Mouse (Mus musculus): Measurements from ENCODE around the gene Psmd6.

Psmd6 gene

DNA sequence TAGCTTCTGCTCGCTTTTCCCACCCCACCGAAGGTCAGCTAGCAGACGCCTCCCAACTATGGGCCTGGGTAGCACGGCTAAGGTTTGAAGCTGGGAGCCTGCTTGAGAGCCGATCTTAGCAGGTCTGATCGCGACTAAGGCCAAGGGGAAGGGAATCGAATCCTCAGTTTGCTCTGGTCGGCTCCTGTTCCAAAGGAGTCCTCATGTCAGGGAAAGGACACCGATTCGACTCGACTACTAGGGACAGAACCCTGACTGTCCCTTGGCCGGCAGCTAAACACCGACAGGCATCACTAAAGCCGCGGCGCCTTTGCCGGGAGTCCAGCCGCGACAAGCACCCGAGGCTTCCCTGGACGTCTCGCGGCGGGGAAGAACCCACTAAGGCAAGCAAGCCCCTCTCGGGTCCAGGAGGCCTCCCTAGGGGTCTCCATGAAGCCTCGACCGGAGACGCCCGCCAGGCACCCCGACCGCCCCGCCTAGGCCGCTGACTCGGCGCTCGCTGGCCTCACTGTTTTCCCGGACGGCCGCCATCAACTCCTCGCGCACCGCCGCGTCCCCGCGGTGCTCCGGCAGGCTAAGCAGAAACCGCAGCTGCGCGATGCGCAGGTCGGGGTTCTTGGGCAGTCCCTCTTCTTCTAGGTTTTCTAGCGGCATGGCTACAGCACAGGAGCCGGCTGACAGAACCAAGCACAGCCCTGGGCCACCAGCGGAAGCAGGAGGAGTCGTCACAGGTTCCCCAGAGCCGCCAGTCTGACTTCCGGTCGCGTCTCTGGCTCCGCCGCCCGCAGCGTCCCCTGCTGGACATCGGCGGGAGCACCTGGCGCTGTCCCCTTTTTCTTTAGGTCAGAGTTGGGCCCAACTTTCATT lies at the start of gene Psmd6:
TSS of gene Psmd6 (minus strand) at position 755 of the 867 bp plus-strand sequence.
- peak; percentile 75 for DNase-seq (ENCODE audit: low read depth, low spot score)

DNA sequence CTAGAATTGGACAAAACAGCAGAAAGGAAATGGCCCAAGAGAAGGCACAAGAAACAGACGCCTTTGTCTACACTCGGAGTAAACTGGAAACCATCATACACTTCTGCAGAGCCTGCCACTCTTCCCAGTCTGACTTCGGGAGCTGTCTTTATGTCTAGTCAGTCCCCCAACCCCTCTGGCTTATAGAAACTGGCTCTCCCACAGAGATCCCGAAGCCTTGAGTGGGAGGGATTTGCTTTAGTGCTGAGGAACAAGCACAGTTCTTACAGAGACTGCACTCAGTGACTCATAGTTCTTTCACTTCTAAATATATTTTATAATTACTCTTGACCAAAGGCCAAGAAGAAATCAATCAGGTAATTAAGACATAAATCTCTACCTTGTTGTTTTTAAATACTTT lies 10.1 kb downstream of the Psmd6 start:
- no peak for DNase-seq (ENCODE audit: low read depth, low spot score)

DNA sequence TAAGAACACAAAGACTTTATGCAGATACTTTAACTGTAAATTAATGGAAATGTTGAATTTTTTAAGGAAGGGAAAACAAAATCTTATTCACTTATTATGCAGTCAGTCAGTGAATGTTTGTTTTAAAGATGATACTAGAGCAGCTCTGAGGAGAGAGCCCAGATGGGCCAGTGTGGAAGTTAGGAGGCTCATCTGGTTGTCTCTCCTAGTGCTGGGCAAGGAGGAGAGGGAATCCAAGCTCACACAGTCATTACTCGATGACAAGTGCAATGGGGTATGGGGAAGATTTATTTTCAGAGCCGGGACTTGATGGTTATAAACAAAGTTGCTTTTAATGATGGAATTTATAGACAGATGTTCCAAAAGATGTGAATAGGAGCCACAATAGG lies 15.9 kb downstream of the Psmd6 start:
- no peak for DNase-seq (ENCODE audit: low read depth, low spot score)

DNA sequence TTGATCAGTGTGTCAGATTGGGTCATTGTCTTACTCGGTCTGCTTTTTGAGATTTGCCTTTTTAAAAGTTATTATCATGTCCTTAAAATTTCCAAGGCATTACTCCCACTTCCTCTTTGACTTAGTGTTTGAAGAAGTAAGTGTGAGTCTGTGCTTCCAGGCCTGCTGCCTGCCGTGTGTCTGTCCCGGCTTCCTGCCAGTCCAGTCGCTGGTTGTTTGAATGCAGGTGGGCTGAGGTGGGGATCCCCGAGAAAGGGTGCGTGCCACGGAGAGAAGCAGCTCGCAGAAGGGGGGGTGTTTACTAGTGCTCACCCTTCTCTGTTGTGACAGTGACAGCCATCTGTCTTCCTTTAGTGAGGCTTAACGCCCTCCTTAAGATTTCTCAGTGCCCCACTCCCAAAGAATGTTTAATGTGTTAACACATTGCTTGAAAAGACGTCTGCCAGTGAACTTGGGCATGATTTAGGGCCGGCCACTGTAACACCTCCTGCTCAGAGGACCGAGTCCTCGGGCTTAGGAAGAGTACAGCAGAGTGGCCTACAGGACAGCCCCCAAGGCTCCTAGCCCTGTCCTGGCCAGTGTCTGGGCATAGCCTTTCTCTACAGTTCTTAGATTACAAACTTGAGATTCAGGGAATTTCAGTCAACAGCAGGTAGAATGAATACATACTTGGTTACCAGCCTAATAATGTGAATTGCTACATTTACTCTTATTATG lies 16.4 kb downstream of the Psmd6 start:
- no peak for DNase-seq (ENCODE audit: low read depth, low spot score)

DNA sequence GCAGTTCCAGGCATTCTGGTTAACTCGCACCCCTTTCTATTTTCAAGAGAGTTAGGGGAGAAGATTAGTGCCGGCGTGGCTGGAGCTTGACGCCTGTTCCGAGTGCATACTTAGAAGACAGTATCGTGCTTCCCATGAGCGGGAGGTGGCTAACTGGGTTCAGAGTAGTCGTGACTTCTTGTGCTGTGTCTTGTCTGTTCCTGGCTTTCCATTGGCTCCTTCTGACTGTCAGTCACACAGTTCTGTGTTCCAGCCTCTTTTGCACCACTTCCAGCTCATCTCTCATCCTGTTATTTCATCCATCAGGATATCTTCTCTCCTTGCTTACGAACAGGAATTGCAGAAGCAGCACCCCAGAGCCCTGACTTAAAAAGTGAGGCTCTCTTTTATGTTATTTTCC lies 19.5 kb downstream of the Psmd6 start:
- no peak for DNase-seq (ENCODE audit: low read depth, low spot score)

DNA sequence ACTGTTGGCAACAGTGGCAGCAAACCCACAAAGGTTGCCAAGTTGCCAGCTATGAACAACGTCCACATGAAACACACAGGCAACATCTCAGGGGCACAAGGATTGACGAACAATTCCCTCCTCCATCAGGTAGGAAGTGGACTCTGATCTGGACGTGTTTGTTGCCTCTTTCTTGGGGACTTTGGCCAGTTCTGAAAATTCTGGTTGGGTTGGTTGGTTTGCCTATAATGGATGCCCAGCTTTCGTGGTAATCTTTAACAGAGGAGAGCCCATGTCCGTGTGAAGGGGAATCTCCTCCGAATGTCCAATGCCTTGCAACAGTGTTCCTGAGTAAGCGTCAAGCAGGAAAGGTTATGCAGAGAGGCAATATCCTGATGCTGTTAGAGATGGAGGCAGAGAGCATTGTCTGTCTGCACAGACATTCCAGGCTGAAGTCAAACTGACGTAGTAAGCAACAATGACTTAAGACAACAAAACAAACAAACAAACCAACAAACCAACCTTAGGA lies 20.0 kb downstream of the Psmd6 start:
- DNase-seq (ENCODE audit: low read depth, low spot score), result no peak

DNA sequence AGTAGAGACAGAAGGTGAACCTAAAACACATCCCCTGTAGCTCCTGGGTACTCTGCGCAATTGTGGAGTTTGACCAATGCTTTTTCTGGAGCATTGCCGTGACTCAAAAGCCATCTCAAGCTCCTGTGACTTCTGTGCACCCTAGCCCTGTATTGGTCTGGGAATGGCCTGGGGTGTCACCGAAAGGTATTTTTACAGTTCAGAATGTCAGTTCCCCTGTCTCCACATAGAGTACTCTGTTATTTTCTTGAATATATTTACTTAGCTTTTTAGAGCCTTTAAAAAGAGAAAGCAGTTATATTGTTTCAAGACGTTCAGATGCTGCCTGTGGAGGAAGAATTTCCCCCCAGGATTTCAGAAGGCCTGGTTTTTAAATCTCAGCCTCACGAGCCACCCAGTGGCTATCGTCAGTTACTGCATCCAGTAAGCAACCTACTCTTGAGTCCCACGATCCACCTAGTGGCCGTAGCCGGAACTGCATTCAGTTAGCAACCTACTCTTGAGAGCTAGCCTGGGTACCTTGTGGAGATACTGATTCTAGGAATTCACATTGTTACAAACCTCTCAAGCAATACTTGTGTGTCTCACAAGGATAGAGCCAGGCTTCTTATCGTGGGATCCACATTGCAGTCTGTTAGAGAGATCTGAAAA lies 22.3 kb downstream of the Psmd6 start:
- DNase-seq (ENCODE audit: low read depth, low spot score), result peak; percentile 87

DNA sequence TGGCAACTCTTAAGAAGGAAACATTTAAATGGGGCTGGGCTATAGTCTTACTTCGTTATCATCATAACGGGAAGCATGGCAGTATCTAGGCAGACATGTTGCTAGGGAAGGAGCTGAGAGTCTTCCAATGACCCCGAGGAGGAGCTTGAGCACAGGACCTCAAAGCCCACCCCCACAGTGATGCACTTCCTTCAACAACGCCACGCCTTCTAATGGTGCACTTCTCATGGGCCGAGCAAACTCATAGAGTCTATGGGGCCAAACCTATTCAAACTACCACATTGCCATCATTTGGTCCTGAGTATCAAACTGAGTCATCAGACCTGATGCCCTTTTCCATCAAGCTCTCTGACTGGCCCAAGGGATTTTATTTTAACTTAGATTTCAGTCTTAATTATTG lies 30.2 kb downstream of the Psmd6 start:
- DNase-seq (ENCODE audit: low read depth, low spot score), result no peak

DNA sequence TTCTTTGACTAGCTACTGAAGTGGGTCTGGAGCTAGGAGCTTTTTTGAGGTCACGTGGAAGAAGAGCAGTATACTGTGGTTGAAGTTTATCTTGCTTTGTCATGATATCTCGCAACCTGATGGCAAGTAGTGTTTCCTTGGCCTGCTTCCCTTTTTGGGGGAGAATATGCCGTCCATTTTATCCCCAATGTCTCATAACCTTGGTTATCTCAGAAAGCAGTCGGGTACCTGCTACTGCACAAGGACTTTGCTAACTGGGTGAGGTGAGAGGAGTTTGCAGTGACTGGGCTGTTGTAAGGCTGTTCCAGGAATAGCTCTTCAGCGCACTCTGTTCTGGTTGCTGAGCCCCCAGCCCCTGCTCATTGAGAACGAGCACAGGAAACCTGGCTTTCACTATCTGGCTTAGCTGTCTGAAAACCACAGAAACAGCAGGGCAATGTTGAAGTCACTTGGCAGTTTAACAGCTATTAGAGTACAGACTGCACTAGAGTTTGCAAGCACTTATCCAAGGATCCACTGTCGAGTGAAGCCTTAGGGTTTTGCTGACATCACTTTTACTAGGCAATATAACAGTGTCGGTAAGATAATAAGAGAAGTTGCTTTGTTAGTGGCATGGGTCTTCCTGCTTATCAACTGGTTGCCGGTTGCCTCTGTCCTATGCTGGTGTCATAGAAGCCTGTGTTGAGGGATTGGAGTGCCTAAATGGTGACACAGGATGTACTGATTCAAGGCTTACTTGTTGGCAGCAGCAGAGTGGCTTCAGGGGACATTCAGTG lies 32.6 kb downstream of the Psmd6 start:
- DNase-seq (ENCODE audit: low read depth, low spot score), result no peak

DNA sequence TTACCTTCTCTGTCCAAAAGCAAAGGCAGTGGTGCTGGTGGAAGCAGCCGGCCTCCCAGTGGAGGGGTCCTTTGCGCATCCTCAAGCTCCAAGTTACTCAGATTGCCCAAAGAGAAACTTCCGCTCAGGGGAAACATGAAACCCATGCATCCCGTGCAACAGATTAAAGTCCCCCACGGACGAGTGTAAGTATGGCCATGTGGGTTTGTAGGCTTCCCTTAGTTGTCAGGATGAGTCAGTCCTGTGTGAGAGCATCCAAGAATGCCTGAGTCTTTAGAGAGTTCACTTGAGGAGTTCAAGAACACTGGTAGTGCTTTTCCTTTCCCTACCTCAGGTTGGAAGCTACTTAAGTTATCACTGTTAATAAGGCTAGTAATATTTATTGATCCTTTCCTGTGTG lies 33.4 kb downstream of the Psmd6 start:
- no peak for DNase-seq (ENCODE audit: low read depth, low spot score)

DNA sequence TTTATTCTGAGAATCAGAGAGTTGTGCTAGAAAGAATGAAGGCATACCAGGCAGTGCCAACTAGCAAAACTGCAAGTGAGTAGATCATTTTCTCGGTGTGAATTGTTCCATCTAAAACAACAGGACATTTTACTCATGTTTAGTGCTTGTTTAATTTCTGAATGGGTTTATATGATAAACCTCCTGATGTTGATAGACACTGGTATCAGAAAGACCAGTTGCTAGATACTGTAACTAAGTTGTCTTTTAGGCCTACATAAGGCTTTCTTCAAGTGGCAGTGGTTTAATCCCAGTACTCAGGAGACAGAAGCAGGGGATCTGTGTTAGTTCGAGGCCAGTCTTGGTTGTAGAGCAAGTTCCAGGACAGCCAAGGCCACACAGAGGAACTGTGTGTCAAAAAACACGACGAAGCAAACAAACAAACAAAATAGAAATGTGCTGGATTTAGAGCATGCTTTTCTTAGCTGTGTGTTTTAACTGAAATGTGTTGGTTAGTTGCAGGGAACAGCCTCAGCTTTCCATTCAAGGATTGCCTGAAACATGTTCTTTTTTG lies 34.0 kb downstream of the Psmd6 start:
- DNase-seq (ENCODE audit: low read depth, low spot score), result no peak

DNA sequence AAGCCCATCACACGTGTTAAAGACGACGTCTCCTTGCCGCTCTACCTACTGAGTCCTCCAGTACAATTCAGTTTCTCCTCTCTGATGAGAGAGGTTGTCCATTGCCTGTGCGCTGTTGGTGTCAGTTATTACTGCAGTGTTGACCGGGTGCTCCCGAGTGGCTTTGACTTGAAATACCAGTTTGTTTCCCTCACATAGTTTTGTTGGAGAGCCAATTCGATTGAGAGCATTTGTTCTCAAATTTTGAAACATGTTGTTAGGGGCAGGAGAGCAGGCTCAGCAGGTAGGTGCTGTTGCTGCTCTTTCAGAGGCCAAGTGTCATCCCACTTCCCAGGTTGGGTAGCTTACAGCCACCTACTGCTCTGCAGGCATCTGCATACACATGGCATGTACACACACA lies 37.0 kb downstream of the Psmd6 start:
- DNase-seq (ENCODE audit: low read depth, low spot score), result no peak

DNA sequence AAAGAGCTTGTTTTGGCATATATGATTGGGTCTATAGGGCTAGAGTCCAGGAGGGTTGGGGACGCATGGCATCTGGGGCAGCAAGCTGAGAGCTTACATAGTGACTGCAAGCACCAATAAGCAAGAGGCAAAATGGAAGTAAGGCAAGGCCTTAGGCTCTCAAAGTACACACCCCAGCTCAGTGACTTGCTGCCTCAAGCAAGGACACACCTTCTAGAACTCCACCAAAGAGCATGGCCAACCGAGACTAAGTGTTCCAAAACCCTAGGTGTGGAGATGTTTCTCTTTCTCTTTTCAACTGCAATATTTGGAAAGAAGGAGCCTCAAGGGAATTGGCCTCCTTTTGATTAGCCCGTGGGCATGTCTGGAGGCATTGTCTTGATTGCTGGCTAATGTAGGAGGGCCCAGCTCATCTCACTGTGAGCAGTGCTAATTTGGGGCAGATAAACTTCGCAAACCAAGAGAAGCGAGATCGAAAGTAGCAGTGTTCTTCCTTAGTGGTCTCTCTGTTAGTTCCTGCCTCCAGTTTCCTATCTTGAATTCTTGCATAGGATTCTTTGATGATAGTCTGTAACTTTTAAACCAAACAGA lies 40.1 kb downstream of the Psmd6 start:
- no peak for DNase-seq (ENCODE audit: low read depth, low spot score)

DNA sequence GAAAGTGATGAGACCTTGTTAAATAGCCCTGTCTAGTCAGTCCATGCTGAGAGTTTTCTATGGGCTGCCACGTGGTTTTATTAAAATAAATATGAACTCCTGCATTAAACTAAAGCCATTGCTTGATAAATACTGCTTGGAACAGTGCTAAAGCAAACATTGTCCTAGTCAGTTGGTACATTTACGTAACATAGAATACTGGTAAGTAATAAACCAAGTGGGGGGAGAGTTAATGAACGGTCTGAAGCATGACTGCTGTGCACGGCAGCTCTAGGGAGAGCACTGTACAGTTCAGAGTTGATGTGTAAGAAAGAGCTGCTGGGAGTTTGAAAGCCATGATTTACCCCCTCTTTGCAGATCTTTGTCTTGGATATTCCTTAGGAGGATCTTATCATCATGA lies 49.3 kb downstream of the Psmd6 start:
- DNase-seq (ENCODE audit: low read depth, low spot score), result no peak

DNA sequence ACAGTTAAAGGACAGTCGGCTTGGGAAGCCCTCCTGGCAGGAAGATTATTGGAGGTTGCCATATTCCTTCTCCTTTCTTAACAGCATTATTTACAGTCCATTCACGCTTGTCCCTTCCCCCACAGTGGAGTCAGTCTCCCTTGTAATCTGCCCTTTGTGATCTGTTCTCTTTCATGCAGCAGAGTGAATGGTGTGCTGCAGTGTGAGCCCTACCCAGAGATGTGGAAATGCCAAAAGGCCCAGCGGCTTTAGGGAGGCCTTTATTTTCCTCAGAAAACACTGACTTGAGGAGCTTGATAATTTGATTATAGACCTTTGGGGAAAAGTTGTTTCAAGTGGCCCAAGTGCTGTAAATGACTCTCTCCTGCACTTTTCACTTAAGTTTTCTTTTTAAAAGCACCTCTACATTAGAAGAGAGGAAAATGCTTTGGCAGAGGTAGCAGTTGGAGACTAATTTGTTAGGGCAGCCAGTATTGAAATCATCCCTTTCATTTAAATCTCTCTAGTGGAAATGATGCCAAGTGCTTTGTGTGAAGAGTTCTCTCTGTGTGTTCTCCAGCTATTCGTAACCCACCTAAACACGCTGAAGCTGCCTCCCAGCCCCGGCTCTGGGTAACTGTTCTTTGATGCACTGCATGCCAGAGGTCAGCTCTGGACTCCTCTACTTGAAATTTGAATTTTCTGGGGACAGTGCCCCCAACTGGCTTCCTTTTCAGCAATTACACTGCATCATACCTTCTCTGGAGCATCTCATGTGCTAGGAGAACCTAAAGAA lies 50.1 kb downstream of the Psmd6 start:
- no peak for DNase-seq (ENCODE audit: low read depth, low spot score)

DNA sequence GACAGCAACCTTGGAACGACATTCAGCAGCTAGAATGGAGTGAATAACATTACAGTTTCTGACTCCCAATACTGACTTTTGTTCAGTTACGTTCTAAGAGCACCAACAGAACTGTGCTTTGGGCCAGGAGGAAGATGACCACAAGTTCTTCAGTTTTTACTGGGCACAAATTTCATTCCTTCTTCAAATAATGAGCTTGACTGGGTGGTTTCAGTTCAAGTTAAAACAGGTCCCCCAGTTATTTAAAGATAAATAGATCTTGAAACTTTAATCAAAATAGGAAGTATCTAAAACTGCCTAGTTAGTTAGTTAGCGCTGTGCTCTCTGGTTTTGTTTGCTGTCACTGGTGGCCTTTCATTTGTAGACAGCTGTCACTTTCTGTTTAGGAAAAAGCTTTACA lies 52.2 kb downstream of the Psmd6 start:
- DNase-seq (ENCODE audit: low read depth, low spot score), result no peak

DNA sequence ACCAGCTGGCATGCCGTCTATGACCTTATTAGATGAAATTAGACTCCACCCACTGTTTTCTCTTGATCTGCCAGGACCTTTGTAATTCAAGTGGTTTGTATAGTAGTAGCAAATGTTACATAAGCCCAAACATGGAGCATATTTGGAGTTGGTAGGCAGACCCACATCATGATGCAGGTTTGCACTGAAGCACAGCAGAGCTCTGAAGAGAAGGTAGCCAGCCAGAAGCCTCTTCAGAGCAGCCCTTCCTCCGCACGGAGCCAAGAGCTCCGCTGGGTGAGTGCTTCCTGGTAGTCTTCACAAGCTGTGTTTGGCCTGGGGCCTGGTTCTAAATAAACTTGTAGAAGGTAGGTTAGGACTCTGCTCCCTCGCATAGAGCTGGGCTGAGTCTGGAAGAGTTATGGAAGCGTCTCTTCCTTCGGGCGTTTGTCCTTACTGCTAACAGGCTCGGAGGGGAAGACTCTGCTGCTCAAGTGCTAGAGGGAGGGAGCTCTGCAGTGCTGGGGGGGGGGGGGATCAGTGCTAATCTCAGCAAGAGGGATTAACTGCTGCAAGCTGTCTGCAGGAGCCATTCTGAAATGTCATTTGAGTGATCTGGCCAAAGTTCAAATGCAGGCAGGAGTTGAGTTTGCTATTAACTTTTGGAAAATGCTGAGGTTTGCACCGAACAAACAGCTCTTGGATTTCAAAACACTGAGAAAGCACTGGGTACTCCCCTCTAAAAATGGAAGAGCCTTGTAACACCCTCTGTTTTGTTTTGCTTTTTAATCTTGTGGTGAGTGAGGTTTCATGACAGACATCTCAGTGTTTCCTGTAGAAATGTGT lies 52.9 kb downstream of the Psmd6 start:
- peak; percentile 55 for DNase-seq (ENCODE audit: low read depth, low spot score)

DNA sequence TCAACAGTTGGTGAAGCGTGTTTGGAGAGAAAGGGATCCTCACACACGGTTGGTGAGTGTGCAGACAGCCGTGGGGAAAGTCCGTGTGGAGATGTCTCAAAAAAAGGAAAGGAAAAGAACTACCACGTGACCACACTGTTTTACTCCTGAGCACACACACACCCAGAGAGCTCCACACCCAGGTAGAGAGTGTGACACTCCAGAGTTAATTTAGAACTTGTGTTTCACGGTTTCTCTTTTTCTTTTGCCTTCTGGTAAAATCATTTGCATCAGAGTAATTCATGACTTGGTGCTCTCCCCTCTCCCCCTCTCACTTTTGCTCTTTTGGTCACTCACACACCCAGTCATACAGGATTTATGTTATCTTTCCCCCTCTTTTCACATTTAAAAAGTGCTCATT lies 54.5 kb downstream of the Psmd6 start:
- DNase-seq (ENCODE audit: low read depth, low spot score), result no peak

DNA sequence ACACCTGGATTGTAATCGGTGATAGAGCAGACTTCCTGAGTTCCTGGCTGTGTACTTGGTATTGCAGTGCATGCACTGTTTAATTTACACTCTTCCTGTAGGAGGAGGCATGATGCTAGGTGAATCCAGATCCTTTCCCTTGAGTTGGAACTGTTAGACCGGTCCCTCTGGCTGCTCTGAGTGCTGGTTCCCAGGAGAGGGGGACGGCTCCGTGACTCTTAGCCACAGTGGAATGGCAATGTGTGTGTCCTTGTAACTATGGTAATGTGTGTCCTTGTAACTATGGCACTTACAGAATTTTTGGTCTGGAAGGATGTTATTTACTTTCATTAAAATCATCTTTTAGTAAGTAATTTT lies 55.7 kb downstream of the Psmd6 start:
- no peak for DNase-seq (ENCODE audit: low read depth, low spot score)
